Mouse (Mus musculus) heart, postnatal 36 days (tissue): Measurements from ENCODE around the gene Tigd3. TPM values are rescaled to one million over a fixed set of nuclear protein-coding genes. Genes with fewer than 3 reads are reported as not detected.
A peak's percentile ranks its signal among the peaks of the same experiment; 100 is the strongest.

Source experiments
- DNase-seq, 2 experiments: peaks; one replicate each; pipeline ENCODE4 v3.0.0; 2021 to 2022
- intact Hi-C: fragments of 180-260 bp; cut with DNase I; formaldehyde crosslinking; loops from one replicate; pipeline ENCODE4 v1.15.1; 2025
- total RNA-seq, 2 experiments: library from RNA; stranded (reverse); gene quantifications; 2 replicates each; pipeline ENCODE4 v1.2.3; 2021

Gene Tigd3
- total RNA-seq: under 1 TPM; 0.57 to 0.64 TPM

- intact Hi-C loops: no loop called here
- peak; percentile 92 to 93 for DNase-seq
Measured at GRCm38 (mm10) chr19:5894002-5894678, at the start of gene Tigd3. Gene Tigd3 (minus strand): TSS chr19:5894149.

- no peak for DNase-seq
- intact Hi-C loops: no loop called here
Measured at GRCm38 (mm10) chr19:5943404-5943803, 49.5 kb upstream of the Tigd3 start.

- no peak for DNase-seq
Measured at GRCm38 (mm10) chr19:5942581-5942980, 48.6 kb upstream of the Tigd3 start.

GRCm38 (mm10) chr19:5940656-5941055 lies 46.7 kb upstream of the Tigd3 start:
- DNase-seq: peak in 1 of 2 experiments; percentile 17
- intact Hi-C loops: loop anchor here (1.0 kb wide), 1 partner anchor 13 kb away; no protein-coding TSS in a partner anchor

More at GRCm38 (mm10) chr19:5942581-5942980, 48.6 kb upstream of the Tigd3 start:
- intact Hi-C loops: no loop called here

- intact Hi-C loops: loop anchor here (1.0 kb wide), 1 partner anchor 13 kb away; no protein-coding TSS in a partner anchor
- DNase-seq: peak; percentile 76 to 84
Measured at GRCm38 (mm10) chr19:5940173-5940572, 46.2 kb upstream of the Tigd3 start.

- no peak for DNase-seq
- intact Hi-C loops: loop anchor here (1.0 kb wide), 1 partner anchor 14 kb away; no protein-coding TSS in a partner anchor
Measured at GRCm38 (mm10) chr19:5939715-5940114, 45.8 kb upstream of the Tigd3 start.

DNA sequence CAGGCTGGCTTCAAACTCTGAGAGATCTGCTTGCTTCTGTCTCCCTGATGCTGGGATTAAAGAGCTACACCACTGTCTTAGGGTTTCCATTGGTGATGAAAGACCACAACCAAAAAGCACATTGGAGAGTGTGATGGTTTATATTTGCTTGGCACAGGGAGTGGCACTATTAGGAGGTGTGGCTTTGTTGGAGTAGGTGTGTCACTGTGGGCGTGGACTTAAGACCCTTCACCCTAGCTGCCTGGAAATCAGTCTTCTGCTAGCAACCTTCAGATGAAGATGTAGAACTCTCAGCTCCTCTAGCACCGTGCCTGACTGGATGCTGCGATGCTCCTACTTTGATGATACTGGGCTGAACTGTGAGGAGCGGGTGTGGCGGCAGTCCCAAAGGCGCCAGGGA lies 44.6 kb upstream of the Tigd3 start:
- no peak for DNase-seq
- intact Hi-C loops: no loop called here

- intact Hi-C loops: no loop called here
- DNase-seq: peak in 1 of 2 experiments; percentile 18
Measured at GRCm38 (mm10) chr19:5937836-5938406, 44.0 kb upstream of the Tigd3 start.

GRCm38 (mm10) chr19:5937095-5937835 lies 43.3 kb upstream of the Tigd3 start:
- DNase-seq: peak in 1 of 2 experiments; percentile 19
- intact Hi-C loops: no loop called here

DNA sequence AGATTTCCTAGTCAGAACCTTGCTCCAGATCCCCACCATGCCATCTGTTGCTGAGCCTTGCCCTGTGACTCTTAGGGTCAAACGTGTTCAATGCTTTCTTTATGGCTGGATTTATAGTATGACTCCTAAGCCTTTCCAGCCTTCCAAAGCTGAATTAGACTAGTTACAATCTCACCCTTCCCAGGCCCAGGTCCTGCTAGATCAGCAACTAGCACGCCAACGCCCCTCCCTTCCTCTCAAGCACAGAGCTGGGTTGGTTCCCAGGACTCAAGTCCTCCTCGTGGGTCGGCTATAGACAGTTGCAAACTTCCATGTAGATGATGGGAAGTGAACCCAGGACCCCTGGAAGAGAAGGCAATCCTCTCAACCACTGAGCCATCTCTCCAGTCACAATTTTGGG lies 41.7 kb upstream of the Tigd3 start:
- intact Hi-C loops: no loop called here
- DNase-seq: peak in 1 of 2 experiments; percentile 41

DNA sequence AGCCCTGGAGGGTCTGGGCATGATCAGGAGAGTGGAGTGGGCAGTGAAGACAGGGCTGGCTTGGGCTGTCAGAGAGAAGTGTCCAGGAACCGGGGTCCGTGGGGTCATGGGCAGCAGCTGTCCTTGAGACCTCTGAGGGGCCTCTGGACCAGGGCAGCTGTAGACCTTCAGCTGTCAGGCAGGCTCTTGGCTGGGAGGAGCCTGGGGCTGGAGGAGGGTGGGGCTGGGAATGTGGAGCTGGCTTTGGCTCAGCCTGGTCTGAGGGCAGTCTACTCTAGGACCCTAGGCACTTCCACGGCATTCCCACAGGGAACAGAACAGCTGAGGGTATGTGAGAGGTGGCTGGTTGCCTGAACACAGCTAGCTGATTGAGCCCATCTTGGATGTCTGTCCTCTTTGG lies 41.3 kb upstream of the Tigd3 start:
- DNase-seq: peak; percentile 66 to 72
- intact Hi-C loops: no loop called here

GRCm38 (mm10) chr19:5929634-5930596 lies 36.0 kb upstream of the Tigd3 start:
- peak; percentile 74 to 78 for DNase-seq
- intact Hi-C loops: no loop called here

GRCm38 (mm10) chr19:5928546-5928945 lies 34.6 kb upstream of the Tigd3 start:
- intact Hi-C loops: no loop called here
- no peak for DNase-seq

DNA sequence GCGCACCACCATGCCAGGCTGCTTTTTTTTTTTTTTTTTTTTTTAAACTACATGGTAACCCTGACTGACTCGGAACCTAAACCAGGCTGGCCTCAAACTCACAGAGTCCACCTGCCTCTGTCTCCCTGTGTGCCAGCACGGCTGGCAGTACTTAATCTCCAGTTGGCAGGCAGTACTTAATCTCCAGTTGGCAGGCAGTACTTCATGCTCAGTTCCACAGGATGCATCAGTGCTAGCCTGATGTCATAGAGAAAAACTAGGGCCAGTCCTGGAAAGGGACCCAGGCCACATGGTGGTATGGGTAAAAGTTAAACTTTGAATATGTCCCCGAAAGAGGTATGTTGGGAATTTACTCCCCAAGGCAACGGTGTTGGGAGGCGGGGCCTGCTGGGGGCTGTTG lies 34.2 kb upstream of the Tigd3 start:
- intact Hi-C loops: no loop called here
- DNase-seq: no peak

DNA sequence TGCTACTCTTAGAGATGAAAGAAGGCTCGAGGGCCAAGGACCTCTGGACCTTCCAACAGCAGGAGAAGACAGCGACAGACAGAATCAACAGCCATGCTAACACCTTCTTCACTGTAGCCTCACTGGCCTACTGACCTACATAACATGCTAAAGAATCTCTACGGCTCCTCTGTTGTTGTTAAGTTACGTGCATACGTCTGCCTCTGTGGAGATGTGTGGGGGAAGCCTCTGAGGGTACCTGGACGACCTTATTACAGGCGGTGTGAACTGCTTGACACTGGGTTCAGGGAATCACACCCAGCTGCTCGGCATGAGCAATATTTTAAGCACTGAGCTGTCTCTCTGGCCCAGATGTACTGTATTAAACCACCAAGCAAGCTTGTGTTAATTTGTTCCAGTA lies 33.6 kb upstream of the Tigd3 start:
- intact Hi-C loops: no loop called here
- DNase-seq: no peak

DNA sequence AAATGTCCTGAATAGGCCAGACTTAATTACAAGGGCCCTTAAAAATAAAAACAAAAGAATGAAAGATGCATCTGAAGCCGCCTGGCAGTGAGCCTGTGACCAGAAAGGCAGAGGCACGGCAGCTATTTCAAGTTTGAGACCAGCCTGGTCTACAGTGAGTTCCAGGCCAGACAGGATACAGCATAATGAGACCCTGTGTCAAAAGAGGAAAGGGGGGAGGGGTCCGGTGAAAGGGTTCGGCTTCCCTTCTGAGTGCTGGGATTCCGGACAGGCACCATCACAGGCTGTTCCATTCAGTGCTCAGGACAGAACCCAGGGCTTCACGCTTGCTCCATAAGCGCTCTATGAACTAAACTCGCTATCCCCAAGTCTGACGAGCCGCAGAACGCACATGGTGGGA lies 33.1 kb upstream of the Tigd3 start:
- DNase-seq: no peak
- intact Hi-C loops: no loop called here

DNA sequence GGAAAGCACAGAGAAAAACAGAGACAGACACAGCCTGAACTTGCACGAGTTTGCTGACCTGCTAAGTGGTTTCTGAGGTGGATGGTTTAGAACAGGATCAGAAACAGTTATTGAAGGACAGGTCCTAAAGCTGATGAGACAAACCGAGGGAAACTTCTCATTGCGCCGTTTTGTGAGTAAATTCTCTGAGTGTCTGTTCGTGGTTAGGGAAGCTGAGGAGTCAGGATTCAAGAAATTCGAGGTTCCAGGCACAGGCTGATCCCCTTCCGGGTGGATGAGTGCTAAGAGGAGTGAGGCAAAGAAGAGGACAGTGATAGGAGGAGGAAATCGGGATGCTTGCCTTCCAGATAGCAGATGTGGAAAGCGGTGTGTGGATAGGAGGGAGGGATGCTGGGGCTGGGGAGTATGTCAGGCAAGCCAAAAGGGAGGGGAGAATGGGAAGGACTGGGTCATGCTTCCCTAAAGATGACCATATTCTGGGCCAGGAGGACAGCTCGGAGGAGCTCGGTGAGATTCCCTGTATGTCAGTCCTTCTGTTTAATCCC lies 31.4 kb upstream of the Tigd3 start:
- intact Hi-C loops: loop anchor here (2.0 kb wide), 1 partner anchor 93 kb away; no protein-coding TSS in a partner anchor
- no peak for DNase-seq

DNA sequence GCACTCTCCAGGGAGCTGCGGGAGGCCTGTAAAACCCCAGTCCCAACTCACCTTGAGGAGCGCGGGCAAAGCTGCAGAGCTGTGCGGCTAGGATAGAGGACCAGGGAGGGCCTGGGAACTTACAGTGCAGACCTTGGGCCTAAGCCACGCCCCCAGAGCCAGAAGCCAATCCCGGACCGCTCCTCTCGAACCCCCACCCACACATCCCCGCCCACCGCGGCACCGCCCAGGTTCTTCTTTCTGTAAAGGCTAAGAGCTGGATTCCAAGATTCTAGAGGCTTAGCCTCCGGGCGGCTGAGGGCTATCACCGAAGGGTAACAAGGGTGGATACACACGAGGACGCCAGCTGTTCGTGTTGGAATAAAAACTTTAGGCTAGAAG lies 30.8 kb upstream of the Tigd3 start, which contains the start of gene Cdc42ep2:
Gene Cdc42ep2, minus strand, starts transcription at position 104 of the 381 bp plus-strand sequence.
- peak; percentile 95 to 96 for DNase-seq
- intact Hi-C loops: loop anchor here (1.0 to 2.0 kb wide), 2 partner anchors 32 to 94 kb away; no protein-coding TSS in a partner anchor

GRCm38 (mm10) chr19:5923990-5924712 lies 30.2 kb upstream of the Tigd3 start:
- peak; percentile 94 to 96 for DNase-seq
- intact Hi-C loops: loop anchor here (1.0 to 2.0 kb wide), 2 partner anchors 32 to 95 kb away; no protein-coding TSS in a partner anchor
